Mouse (Mus musculus) splenic B cell, adult 2 months (primary cell): Measurements from ENCODE around the gene Plac9a.

ENCODE experiments used
- DNase-seq: peaks from one replicate; pipeline ENCODE4 v3.0.0-alpha.2; 2011; ENCODE audit warnings: low read depth, low spot score
- H3K27me3 ChIP-seq: 2 replicates; pipeline ENCODE4 v1.6.1; 2012; ENCODE audit warnings: mild to moderate bottlenecking, low read length, moderate library complexity, mixed read lengths; ENCODE audit not compliant: control insufficient read depth, poor library complexity, insufficient read depth, severe bottlenecking
- H3K36me3 ChIP-seq: 2 replicates; pipeline ENCODE4 v1.6.1; 2012; ENCODE audit warnings: mild to moderate bottlenecking, low read length, moderate library complexity, mixed read lengths; ENCODE audit not compliant: control insufficient read depth, poor library complexity, insufficient read depth, severe bottlenecking

Gene Plac9a

DNA sequence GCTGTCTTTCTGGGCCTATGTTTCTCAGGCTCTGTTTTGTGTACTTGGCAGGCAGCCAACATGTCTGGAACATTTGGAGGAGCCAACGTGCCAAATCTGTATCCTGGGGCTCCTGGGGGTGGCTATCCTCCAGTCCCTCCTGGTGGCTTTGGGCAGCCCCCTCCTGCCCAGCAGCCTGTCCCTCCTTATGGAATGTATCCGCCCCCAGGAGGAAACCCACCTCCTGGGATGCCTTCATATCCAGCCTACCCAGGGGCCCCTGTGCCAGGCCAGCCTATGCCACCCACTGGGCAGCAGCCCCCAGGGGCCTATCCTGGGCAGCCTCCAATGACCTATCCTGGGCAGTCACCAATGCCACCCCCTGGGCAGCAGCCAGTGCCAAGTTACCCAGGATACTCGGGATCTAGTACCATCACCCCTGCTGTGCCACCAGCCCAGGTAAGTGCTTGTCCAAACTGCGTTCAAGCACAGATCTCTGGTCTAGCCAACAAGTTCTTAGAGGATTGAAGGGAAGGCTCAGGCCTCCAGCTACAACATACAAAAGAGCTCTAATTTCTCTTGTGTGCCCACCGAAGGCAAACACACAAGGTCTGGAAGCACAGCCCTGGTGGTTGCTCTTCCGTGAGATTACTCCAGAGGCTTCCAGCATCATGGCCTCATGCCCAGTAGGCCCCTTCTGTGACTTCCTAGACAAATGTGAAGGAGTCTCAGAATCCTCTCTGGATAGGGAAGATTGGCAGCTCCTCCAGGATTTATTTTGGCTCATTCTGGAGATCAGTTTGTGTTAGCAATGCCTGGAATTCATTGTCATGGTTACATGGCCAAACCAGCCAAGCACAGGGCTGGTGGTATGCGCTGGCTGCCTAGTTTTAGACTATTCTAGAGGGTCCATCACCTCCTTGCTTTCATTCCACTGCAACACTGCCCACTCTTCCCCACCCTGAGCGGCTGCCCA lies 30.2 kb downstream of the Plac9a start:
- DNase-seq: no peak
- H3K36me3 ChIP-seq: peaks cover 4% of the 10 kb centered on the region
- no peaks in the 10 kb centered on the region for H3K27me3 ChIP-seq

DNA sequence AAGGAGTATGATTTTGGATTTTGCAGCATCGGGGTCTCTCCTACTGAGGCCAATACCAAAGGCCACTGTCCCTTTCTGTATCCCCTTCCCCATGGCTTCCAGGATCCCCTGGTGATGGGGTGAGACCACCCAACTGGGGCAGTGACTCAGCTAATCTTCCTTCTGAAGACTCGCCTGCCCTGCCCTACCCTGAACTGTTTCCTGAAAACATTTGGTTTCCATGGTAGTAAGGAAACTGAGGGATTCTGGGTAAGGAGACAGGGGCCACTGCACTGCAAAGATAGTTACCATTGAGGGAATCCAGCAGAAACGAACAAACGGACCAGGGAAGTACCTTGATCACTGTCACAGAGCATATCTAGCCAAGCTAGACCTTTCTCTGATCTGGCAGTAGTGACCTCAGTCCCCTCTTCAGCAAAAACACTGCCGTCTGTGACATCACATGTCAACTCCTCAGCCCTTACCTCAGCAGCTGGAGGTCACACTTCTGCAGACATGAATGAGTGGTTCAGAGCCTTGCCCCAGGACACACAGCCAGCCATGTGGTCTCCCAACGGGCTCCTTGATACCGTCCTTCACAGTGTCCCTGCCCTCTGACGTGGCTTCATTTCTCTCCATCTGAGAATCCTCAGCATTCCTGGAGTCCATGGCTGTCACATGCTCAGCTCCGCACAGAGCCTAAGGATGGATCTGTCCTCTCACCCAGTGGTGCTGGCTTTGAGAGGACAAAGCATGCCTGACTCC lies 33.6 kb downstream of the Plac9a start:
- H3K27me3 ChIP-seq: no peaks in the 10 kb centered on the region
- peaks cover 4% of the 10 kb centered on the region for H3K36me3 ChIP-seq
- no peak for DNase-seq

DNA sequence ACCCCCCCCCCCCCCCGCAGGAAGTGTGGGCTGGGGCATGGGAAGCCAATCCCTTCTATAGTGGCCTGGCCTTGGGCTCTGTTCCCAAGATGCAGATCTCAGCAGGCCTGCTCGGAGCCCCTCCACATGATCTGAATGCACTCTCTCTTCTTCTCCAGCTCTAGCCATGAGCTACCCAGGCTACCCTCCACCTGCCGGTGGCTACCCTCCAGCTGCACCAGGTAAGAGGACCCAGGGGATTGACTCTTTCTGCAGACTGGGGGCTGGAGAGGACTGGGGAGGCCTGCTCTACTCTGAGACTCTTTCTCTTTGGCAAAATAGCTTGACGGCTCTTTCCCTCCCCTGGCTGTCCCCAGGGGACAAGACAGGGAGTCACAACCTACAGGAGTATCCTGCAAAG lies 34.2 kb downstream of the Plac9a start:
- Histone ChIP-seq H3K36me3 (peaks cover 4% of the 10 kb centered on the region), H3K27me3 (no peaks in the 10 kb centered on the region)
- DNase-seq: no peak

GRCm38 (mm10) chr14:25867834-25868233 lies 35.1 kb downstream of the Plac9a start:
- no peak for DNase-seq
- H3K27me3 ChIP-seq: no peaks in the 10 kb centered on the region
- H3K36me3 ChIP-seq: peaks cover 2% of the 10 kb centered on the region

- no peak for DNase-seq
- H3K27me3 ChIP-seq: no peaks in the 10 kb centered on the region
- H3K36me3 ChIP-seq: no peaks in the 10 kb centered on the region; the same call in 1 of the 2 replicates
Measured at GRCm38 (mm10) chr14:25866832-25867231, 36.1 kb downstream of the Plac9a start.

GRCm38 (mm10) chr14:25866384-25866783 lies 36.5 kb downstream of the Plac9a start:
- no peak for DNase-seq
- Histone ChIP-seq H3K36me3 (no peaks in the 10 kb centered on the region; the same call in 1 of the 2 replicates), H3K27me3 (no peaks in the 10 kb centered on the region)

DNA sequence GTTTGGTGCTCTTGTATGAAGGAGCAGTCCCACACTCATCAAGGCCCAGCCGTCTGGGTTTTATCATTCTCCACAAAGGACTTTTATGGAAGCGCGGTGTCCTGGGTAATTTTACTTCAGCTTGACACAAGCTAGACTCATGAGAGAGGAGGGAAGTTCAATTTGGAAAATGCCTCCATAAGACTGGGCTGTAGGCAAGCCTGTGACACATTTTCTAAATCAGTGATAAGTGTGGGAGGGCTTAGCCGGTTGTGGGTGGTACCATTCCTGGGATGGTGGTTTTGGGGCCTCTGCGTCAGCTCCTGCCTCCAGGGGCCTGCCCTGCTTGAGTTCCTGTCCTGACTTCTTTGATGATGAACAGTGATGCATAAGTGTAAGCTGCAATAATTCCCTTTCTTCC lies 37.6 kb downstream of the Plac9a start:
- H3K36me3 ChIP-seq: no peaks in the 10 kb centered on the region; the same call in 1 of the 2 replicates
- H3K27me3 ChIP-seq: no peaks in the 10 kb centered on the region
- no peak for DNase-seq

- H3K27me3 ChIP-seq: no peaks in the 10 kb centered on the region
- no peak for DNase-seq
- no peaks in the 10 kb centered on the region for H3K36me3 ChIP-seq
Measured at GRCm38 (mm10) chr14:25863721-25864120, 39.2 kb downstream of the Plac9a start.

DNA sequence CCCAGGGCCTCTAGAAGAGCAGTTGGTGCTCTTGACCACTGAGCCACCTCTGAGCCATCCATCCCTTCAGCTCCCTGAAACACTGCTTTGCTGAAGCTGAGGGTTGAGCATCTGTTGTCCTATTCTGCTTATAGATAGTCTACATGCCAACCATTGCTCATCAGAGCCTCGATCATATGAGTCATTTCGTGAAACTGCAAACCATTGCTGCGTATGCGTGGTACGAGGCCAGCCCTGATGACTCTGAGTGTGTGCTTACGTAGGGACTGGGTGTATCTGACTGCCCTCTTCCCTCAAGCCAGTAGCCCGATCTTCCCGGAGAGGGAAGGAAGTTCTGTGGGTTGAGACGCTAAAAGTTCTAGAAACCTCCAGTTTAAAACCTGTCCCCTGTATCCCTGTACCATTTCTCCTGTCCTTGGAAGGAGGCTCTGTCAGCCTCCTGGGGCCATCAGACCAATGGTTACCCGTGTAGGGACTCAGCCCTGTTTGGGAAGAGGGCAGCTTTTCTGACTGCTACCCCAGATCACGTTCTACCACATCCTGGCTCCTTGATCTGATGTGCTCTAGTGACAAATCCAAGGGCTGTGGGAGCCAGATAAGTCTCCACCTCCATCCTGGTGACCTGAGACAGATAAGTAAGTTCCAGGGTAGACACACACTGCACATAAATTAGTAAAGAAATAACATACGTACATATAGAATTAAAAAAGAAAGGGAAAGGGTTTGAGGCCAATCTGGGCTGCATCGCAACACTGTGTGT lies 40.9 kb downstream of the Plac9a start:
- Histone ChIP-seq H3K27me3 (no peaks in the 10 kb centered on the region), H3K36me3 (no peaks in the 10 kb centered on the region)
- DNase-seq: no peak

DNA sequence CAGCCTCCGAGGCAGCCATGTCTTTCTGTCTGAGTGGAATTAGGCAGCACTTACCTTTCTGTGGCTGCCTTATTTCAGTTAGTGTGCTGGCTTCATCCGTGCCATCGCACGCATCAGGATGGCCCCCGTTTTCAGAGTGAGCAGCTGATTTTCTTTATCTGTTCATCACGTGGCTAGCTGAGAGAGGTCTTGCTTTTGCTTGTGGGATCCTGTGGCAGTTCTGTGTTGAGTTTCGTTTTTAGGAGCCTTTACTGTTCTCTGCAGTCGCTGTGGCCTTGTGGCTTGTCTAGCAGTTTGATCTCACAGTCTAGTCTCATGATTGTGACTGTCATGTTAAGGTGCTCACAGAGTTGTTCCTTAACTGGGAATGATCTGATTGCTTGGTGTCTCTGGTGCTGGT lies 45.0 kb downstream of the Plac9a start:
- H3K27me3 ChIP-seq: no peaks in the 10 kb centered on the region
- no peaks in the 10 kb centered on the region for H3K36me3 ChIP-seq
- no peak for DNase-seq

DNA sequence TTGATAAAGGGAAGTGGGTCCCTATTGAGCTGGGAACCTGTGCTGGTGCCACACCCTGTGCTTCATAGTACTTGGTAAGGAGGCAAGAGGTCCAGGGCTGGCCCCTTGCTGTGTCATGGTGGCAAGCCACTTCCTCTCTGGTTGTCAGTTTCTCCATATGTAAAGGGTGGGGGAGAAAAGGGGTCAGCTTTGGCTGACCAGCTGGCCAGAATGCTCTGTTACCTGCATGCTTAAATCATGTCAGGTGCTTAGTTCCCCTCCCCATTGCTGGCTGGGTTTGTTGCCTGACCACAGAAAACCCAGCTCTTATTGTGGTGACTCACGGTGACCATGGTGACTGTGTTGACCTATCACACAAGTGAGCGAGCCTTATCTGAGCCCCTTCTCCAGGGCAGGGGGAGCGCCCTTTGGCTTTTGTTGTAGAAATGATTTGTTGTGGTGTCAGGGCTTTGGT lies 45.7 kb downstream of the Plac9a start:
- no peaks in the 10 kb centered on the region for H3K36me3 ChIP-seq
- no peaks in the 10 kb centered on the region for H3K27me3 ChIP-seq
- DNase-seq: peak; percentile 36

- no peaks in the 10 kb centered on the region for H3K36me3 ChIP-seq
- peak; percentile 57 for DNase-seq
- no peaks in the 10 kb centered on the region for H3K27me3 ChIP-seq
Measured at GRCm38 (mm10) chr14:25855241-25855885, 47.5 kb downstream of the Plac9a start.

DNA sequence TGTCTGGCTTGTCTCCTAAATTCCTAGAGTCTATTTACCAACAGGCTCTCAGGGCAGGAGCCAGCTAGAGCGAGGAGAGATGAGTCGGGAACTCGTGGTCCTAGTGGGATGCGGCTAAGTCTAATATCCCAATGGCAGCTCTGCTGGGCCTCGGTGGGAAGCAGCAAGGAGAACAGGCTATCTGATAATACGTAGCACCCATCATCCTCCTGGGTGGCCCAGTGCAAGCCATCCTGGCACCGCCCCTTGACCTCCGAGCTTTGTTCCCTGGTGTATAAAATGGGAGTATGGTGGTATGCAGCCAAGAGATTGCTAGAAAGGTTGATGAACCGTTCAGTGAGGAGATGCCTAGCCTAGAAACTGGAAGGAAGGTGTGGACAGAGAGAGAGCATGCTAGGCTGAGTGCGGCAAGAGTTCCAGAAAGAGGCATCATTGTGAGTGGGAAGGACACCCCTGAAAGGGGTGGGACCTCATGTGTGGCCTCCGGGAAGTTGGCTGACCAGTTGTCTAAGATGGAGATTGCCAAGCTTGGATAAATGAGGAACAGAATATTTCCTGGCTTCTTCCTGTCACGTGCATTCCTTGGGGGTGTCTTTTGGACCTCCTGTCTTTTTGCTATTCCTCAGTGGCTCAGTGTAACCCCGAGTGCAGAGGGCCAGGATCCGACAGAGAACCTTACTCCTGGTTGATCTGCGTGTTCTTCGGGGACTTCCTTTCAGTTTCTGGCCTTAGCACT lies 49.0 kb downstream of the Plac9a start:
- DNase-seq: no peak
- no peaks in the 10 kb centered on the region for H3K27me3 ChIP-seq
- no peaks in the 10 kb centered on the region for H3K36me3 ChIP-seq

DNA sequence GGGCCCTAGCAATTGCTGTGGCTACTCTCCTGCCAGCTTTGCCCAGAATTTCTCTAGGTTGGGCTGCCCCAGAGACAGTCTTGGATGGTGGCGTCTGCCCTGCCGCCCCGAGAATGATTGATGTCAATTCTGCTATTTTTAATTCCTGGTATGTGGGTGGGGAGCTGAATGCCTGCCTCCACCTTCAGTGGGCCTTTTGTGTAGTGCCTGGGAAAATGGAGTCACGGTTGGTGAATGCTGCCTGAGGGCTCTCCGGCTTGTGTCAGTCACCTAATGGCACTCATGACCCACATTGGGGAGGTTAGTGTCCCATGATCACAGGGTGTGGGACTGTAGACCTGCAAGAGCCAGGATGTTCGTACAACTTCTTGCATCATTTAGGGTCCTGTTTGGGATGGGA lies 49.6 kb downstream of the Plac9a start:
- no peaks in the 10 kb centered on the region for H3K36me3 ChIP-seq
- DNase-seq: no peak
- no peaks in the 10 kb centered on the region for H3K27me3 ChIP-seq
